Mouse (Mus musculus): ENCODE measurements at regions not wholly inside any gene's neighbourhood (a gene's known extent, or its start where the extent isn't known, plus 50 kb on each side); places are given as distances from the start of the nearest gene placed in this dataset.

DNA sequence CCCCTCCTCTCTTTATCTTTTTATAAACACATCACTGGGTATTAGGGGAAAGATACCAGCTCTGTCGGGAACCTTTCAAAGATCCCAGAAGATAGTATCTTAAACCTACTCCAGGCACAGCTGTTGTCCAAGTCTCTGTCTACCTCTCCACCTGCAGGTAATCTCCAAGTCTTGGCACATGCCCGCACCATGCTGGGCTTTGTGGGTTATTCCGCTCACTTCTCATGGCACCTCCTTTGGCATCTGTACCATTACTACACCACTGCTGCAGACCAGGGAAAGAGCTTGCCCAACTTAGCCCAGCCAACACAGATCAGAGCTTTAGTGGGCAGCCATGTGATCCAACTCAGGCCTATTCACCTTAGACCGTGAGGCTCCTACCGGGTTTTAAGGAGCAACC lies 127.0 kb upstream of the Arid1b start:
- peaks cover 7% of the 10 kb centered on the region; the same call in 1 of the 2 replicates for H3K4me1 ChIP-seq (ENCODE audit: control insufficient read depth, insufficient read depth, low read length)
- H3K36me3 ChIP-seq (ENCODE audit: control insufficient read depth, insufficient read depth, low read length), result no peaks in the 10 kb centered on the region
- 86% methylated on average over 5 of the region's 5 CpGs for WGBS
- H3K27me3 ChIP-seq (replicated peaks; ENCODE audit: control insufficient read depth, insufficient read depth, low read length), result no peaks in the 10 kb centered on the region
- ATAC-seq, result no peak
- H3K9me3 ChIP-seq (ENCODE audit: control insufficient read depth, low read length), result no peaks in the 10 kb centered on the region
- no peak overlapping the region for H3K4me3 ChIP-seq (ENCODE audit: low read length)
- no peak overlapping the region for H3K9ac ChIP-seq (ENCODE audit: low read depth, low read length)
- H3K27ac ChIP-seq (ENCODE audit: low read length), result no peak overlapping the region
- H3K4me2 ChIP-seq (ENCODE audit: low read depth, low read length), result no peak overlapping the region

DNA sequence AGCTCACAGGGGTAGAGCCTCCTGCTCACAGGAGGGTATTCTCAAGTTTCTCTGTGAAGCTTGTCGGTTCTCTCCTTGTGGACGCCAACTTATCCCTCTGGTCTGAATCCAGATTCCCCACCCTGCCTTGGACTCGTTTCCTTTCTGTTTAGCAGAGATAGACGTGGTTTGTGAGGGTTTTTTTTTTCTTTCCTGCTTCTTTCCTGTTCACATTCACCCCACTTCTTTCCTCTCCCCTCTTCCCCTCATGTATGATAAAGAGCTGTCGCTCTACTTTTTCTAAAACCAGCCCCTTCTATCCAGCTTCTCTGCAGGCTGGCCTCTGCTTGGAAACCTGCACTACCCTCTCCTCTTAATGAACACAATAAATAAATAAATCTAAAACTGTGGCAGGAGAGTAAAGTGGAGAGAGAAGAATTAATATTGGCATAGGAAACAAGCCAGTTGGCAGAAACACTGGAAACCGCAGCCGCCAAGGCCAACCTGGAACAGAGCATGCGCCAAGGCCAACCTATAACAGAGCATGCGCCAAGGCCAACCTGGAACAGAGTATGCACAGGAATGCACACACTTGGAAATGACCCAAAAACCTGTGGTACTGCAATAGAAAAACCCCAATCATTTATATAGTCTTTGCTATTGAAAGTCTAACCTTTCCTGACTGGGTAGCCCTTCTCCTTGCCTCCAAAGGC lies 126.2 kb upstream of the Arid1b start:
- peak; percentile 62; the same call in 1 of the 2 replicates for ATAC-seq
- Histone ChIP-seq H3K36me3 (ENCODE audit: control insufficient read depth, insufficient read depth, low read length) (no peaks in the 10 kb centered on the region), H3K27ac (ENCODE audit: low read length) (no peak overlapping the region)

DNA sequence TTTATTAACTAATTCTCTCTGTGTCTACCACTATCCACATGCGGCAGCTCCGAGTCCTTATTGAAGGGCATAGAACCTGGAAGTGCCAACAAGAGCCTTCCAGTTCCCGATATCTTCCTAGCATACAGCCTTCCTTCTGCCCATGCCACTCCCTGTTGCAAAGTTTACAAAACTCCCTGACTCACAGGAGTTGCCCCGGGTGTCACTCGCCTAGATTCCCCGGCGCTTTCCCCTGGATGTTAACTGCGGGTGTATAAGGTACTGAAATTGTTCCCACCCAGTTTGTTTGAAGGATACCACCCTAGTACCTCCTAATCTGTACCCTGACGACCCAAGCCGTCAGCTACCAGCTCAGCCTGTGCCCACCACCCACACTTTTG lies 125.7 kb upstream of the Arid1b start:
- Histone ChIP-seq H3K27me3 (replicated peaks; ENCODE audit: control insufficient read depth, insufficient read depth, low read length) (no peaks in the 10 kb centered on the region), H3K4me1 (ENCODE audit: control insufficient read depth, insufficient read depth, low read length) (peaks cover 7% of the 10 kb centered on the region; the same call in 1 of the 2 replicates), H3K9ac (ENCODE audit: low read depth, low read length) (no peak overlapping the region), H3K9me3 (ENCODE audit: control insufficient read depth, low read length) (no peaks in the 10 kb centered on the region), H3K36me3 (ENCODE audit: control insufficient read depth, insufficient read depth, low read length) (no peaks in the 10 kb centered on the region), H3K4me2 (ENCODE audit: low read depth, low read length) (no peak overlapping the region), H3K27ac (ENCODE audit: low read length) (no peak overlapping the region), H3K4me3 (ENCODE audit: low read length) (no peak overlapping the region)
- peak; percentile 48; the same call in 1 of the 2 replicates for ATAC-seq
- 72% methylated on average over 10 of the region's 10 CpGs for WGBS

More for the DNA sequence above, 126.2 kb upstream of the Arid1b start:
- 75% methylated on average over 9 of the region's 9 CpGs for WGBS
- no peaks in the 10 kb centered on the region for H3K9me3 ChIP-seq (ENCODE audit: control insufficient read depth, low read length)
- no peak overlapping the region for H3K4me3 ChIP-seq (ENCODE audit: low read length)
- H3K4me1 ChIP-seq (ENCODE audit: control insufficient read depth, insufficient read depth, low read length), result peaks cover 7% of the 10 kb centered on the region; the same call in 1 of the 2 replicates
- no peaks in the 10 kb centered on the region for H3K27me3 ChIP-seq (replicated peaks; ENCODE audit: control insufficient read depth, insufficient read depth, low read length)
- no peak overlapping the region for H3K9ac ChIP-seq (ENCODE audit: low read depth, low read length)
- no peak overlapping the region for H3K4me2 ChIP-seq (ENCODE audit: low read depth, low read length)

DNA sequence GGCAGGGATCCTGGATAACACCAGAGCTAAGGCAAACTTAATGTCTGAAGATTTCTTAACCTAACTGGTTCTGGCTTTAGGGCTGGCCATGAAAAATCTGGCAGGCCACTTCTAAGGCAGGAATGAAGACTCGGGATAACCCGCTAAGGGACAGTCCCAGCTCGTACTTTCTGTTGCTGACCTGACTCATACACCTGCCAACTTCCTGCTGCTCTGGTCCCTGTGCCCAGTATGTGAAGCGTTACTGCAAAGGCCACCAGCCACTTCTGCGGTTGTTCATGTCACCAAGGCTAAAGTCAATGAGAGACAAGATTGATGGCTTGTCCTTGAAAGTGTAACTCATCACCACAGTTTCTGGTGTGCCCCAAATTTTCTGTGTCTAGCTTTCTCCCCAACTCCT lies 125.3 kb upstream of the Arid1b start:
- no peaks in the 10 kb centered on the region for H3K9me3 ChIP-seq (ENCODE audit: control insufficient read depth, low read length)
- H3K27me3 ChIP-seq (replicated peaks; ENCODE audit: control insufficient read depth, insufficient read depth, low read length), result no peaks in the 10 kb centered on the region
- peaks cover 7% of the 10 kb centered on the region; the same call in 1 of the 2 replicates for H3K4me1 ChIP-seq (ENCODE audit: control insufficient read depth, insufficient read depth, low read length)
- H3K27ac ChIP-seq (ENCODE audit: low read length), result no peak overlapping the region
- WGBS, result 77% methylated on average over 5 of the region's 5 CpGs
- ATAC-seq, result no peak
- no peak overlapping the region for H3K4me3 ChIP-seq (ENCODE audit: low read length)
- no peak overlapping the region for H3K4me2 ChIP-seq (ENCODE audit: low read depth, low read length)
- H3K36me3 ChIP-seq (ENCODE audit: control insufficient read depth, insufficient read depth, low read length), result no peaks in the 10 kb centered on the region
- no peak overlapping the region for H3K9ac ChIP-seq (ENCODE audit: low read depth, low read length)

DNA sequence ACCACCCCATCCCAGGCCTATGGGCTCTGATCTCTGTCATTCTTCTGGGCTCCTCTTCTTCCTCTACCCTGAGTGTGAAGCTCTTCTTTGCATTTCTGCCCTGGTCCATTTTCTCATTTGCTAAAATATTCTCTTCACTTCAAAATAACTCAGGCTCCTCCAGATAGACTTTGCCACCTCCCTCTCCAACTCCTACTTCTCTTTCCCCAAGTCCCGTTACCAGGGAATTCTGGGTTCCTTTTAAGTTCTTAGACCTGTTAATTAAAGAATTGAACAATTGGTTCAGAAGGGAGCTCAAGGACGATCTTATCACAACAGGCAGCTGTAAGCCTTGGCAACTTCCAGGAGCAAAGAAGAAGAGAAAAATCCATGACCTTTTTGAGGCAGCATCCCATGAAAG lies 122.9 kb upstream of the Arid1b start:
- 71% methylated on average over 2 of the region's 2 CpGs for WGBS
- Histone ChIP-seq H3K4me1 (ENCODE audit: control insufficient read depth, insufficient read depth, low read length) (peaks cover 3% of the 10 kb centered on the region; the same call in 1 of the 2 replicates), H3K9me3 (ENCODE audit: control insufficient read depth, low read length) (no peaks in the 10 kb centered on the region), H3K4me2 (ENCODE audit: low read depth, low read length) (no peak overlapping the region), H3K27me3 (replicated peaks; ENCODE audit: control insufficient read depth, insufficient read depth, low read length) (no peaks in the 10 kb centered on the region), H3K9ac (ENCODE audit: low read depth, low read length) (no peak overlapping the region), H3K27ac (ENCODE audit: low read length) (no peak overlapping the region), H3K4me3 (ENCODE audit: low read length) (no peak overlapping the region), H3K36me3 (ENCODE audit: control insufficient read depth, insufficient read depth, low read length) (no peaks in the 10 kb centered on the region)
- no peak for ATAC-seq

DNA sequence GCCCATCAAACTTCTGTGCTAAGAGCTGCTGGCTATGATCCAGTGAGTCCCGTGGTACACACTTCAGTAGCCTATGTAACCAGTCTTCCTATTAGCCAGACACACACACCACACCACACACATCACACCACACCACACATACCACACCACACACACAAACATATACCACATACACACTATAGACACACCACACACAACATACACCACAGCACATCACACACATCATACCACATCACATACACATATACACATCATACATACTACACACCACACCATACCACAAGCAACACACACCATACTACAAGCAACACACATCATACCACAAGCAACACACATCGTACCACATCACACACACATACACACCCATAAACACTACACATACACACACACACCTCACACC lies 119.7 kb upstream of the Arid1b start:
- no peaks in the 10 kb centered on the region for H3K27me3 ChIP-seq (replicated peaks; ENCODE audit: control insufficient read depth, insufficient read depth, low read length)
- WGBS, result 93% methylated on average over 2 of the region's 2 CpGs
- H3K36me3 ChIP-seq (ENCODE audit: control insufficient read depth, insufficient read depth, low read length), result no peaks in the 10 kb centered on the region

DNA sequence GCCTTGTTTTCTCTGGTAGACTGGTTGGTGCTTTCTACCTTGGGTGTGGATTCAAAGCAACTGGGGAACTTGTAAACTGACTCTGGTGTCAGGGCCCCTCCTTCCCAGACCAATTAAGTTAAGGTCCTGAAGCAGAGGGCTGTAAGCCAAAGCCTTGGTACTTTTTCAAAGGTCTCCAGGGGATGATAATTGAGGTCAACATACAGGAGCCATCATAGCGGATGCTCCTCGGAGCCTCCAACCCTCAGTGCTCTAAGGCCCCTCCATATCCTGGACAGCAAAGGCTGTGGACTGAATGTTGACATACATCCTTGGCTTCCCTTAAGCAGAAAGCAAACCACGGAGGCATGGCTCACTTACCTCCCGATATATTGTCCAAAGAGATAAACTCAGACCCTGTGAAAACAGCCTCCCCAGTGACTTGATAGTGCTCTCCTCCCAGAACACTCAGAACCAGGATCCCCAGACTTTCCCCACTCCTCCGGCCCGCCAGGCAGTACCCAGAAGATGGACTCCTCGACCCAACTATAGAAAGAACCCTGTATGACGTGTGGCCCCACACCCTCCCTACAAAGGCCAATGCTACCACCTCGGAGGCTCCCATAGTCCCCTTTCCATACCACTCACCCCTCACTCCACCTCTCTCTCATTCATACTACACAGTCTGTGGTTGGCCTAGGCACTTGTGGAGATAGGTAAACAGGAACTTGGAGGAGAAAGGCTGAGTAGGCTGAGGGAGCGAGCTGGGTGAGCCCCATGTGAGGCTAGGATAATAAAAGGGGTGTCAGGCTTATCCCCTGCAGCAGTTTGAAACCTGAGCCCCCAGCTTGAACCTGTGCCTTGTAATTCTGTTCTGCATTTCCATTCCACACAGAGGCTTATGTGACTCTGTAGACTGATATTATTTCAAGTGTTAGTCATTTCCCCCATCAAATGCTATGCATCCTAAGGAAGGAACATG lies 118.8 kb upstream of the Arid1b start:
- H3K27me3 ChIP-seq (replicated peaks; ENCODE audit: control insufficient read depth, insufficient read depth, low read length), result no peaks in the 10 kb centered on the region
- no peak overlapping the region for H3K4me2 ChIP-seq (ENCODE audit: low read depth, low read length)
- no peaks in the 10 kb centered on the region for H3K36me3 ChIP-seq (ENCODE audit: control insufficient read depth, insufficient read depth, low read length)
- H3K27ac ChIP-seq (ENCODE audit: low read length), result no peak overlapping the region
- no peaks in the 10 kb centered on the region for H3K4me1 ChIP-seq (ENCODE audit: control insufficient read depth, insufficient read depth, low read length)
- 78% methylated on average over 10 of the region's 10 CpGs for WGBS
- ATAC-seq, result no peak
- H3K4me3 ChIP-seq (ENCODE audit: low read length), result no peak overlapping the region
- H3K9ac ChIP-seq (ENCODE audit: low read depth, low read length), result no peak overlapping the region
- no peaks in the 10 kb centered on the region for H3K9me3 ChIP-seq (ENCODE audit: control insufficient read depth, low read length)

More for the DNA sequence above, 119.7 kb upstream of the Arid1b start:
- no peak overlapping the region for H3K4me3 ChIP-seq (ENCODE audit: low read length)
- no peak overlapping the region for H3K9ac ChIP-seq (ENCODE audit: low read depth, low read length)
- no peak for ATAC-seq
- H3K27ac ChIP-seq (ENCODE audit: low read length), result no peak overlapping the region
- H3K9me3 ChIP-seq (ENCODE audit: control insufficient read depth, low read length), result no peaks in the 10 kb centered on the region
- H3K4me2 ChIP-seq (ENCODE audit: low read depth, low read length), result no peak overlapping the region
- no peaks in the 10 kb centered on the region for H3K4me1 ChIP-seq (ENCODE audit: control insufficient read depth, insufficient read depth, low read length)

DNA sequence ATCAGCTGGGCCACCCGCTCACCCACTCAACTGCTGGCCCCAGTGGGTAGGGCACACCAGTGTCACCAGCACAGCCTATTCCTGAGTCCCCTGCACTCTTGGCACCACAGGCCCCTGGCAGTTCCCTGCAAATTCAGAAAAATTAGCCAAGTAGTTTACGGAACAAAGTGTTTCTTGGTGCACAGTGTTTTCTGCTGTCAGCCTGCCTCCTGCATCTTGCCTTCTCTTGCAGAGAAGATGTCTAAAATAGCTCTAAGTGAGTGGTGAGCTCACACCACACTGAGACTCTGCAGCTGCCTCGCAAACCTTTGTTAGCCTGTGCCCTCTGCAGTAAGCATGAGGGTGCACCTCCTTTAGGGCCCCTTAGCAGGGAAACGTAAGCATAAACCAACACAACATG lies 117.7 kb upstream of the Arid1b start:
- ATAC-seq, result no peak
- no peak overlapping the region for H3K9ac ChIP-seq (ENCODE audit: low read depth, low read length)
- WGBS, result 88% methylated on average over 4 of the region's 4 CpGs
- no peaks in the 10 kb centered on the region for H3K36me3 ChIP-seq (ENCODE audit: control insufficient read depth, insufficient read depth, low read length)
- H3K4me2 ChIP-seq (ENCODE audit: low read depth, low read length), result no peak overlapping the region
- H3K4me1 ChIP-seq (ENCODE audit: control insufficient read depth, insufficient read depth, low read length), result no peaks in the 10 kb centered on the region
- no peaks in the 10 kb centered on the region for H3K27me3 ChIP-seq (replicated peaks; ENCODE audit: control insufficient read depth, insufficient read depth, low read length)
- H3K27ac ChIP-seq (ENCODE audit: low read length), result no peak overlapping the region
- H3K4me3 ChIP-seq (ENCODE audit: low read length), result no peak overlapping the region
- no peaks in the 10 kb centered on the region for H3K9me3 ChIP-seq (ENCODE audit: control insufficient read depth, low read length)

DNA sequence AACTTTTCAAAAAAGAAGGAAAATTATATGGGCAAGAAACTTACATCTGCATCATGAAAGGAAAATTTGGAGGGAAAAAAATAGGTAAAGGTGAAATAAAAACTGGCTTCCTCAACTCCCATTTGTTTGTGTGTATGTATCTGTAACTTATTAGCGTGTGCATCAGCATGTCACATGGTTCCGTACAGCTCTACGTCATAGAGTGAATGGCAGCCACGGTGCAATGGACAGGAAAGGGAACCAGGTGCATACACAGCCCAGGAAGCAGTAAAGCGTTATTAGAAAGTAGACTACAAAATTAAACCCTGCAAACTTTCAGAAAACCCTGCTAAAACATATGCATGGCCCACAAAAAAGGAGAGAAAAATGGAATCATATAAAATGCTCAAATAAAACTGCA lies 112.7 kb upstream of the Arid1b start:
- Histone ChIP-seq H3K4me2 (ENCODE audit: low read depth, low read length) (no peak overlapping the region), H3K4me1 (ENCODE audit: control insufficient read depth, insufficient read depth, low read length) (no peaks in the 10 kb centered on the region), H3K9me3 (ENCODE audit: control insufficient read depth, low read length) (no peaks in the 10 kb centered on the region), H3K36me3 (ENCODE audit: control insufficient read depth, insufficient read depth, low read length) (no peaks in the 10 kb centered on the region), H3K4me3 (ENCODE audit: low read length) (no peak overlapping the region), H3K27ac (ENCODE audit: low read length) (no peak overlapping the region), H3K9ac (ENCODE audit: low read depth, low read length) (no peak overlapping the region), H3K27me3 (replicated peaks; ENCODE audit: control insufficient read depth, insufficient read depth, low read length) (no peaks in the 10 kb centered on the region)
- WGBS, result 88% methylated on average over 5 of the region's 5 CpGs
- no peak for ATAC-seq

All from intestine, embryonic 16.5 days (tissue).